Mouse (Mus musculus) retina, postnatal 1 day (tissue): ENCODE data around the gene Ssr3.
A peak's percentile ranks its signal among the peaks of the same experiment; 100 is the strongest.

Experiments
- DNase-seq: peaks from one replicate; pipeline ENCODE4 v3.0.0-alpha.2; 2012

Ssr3 gene

DNA sequence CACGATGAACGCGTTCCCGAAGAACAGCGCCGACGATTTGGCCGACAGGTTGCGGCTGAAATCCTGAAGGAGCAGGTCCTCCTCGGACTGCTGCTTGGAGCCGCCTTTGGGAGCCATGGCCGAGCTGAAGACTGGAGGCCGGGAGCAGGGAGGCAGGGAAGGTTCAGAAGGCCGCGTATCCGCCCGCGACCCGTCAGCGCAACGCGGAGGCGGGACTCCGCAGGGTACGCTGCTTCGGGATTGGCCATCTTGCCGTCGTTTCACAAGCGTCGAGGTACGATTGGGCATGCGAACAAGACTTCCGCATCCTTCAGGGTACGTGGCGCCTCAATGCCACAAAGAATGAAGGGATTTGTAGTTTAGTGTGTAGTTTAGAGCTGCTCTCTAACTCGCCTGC lies at the start of gene Ssr3:
TSS of gene Ssr3 (minus strand) at position 203 of the 397 bp plus-strand sequence.
- peak; percentile 98 for DNase-seq

GRCm38 (mm10) chr3:65441586-65442111 lies 49.2 kb upstream of the Ssr3 start:
- DNase-seq = peak; percentile 59

DNA sequence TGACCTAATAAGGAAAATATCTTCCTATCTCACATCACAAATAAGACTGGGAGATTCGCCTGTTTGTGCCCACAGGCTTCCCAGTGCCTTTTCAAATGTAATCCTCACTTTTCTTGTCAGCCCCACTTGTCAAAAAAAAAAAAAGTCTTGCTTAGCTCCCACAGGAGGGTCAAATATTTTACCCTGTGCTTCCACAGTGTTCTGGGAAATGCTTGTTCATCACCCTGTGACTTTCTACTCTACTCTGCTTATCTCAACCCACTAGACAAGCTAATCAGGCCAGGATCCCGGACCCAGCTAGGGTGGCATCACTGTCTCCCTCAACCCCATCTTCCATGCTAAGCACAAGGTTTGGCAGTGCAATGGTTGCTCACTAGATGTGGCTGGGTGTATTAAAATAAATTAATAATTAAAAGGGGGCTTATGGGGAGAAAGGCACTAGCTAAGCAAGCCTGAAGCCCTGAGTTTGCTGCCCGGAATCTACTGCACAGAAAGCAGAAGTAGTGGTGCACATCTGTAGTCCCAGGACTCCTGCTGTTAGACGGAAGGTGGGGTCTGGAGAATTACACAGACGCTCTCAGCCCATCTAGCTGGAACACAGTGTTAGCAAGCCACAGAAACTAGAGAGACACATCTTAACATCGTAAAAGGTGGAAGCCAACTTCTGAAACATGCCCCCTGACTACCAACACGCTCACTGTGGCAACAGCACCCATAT lies 46.2 kb upstream of the Ssr3 start:
- DNase-seq = no peak

GRCm38 (mm10) chr3:65435812-65436211 lies 43.4 kb upstream of the Ssr3 start:
- no peak for DNase-seq

DNA sequence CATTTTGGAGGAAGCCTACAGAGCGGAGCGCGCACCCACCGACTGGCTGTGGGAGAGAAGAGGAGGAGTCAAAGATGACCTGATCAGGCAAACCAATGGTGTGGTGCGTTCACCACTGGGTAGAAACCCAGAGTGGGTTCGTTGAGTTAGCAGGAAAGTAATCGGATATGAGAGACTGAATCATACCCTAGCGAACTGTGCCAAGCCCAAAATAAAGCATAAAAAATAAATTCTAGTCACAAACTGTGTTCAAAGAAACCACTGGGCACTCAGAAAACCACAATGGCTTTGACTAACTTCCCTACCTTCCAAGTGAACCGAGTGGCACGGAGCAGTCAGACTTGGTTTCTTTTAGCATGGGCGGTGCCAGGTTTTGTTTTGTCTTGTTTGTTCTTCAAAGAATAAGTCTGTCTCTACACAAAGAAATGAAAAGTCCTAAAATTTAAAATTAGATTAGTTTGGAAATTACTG lies 42.7 kb upstream of the Ssr3 start:
- DNase-seq = no peak

DNA sequence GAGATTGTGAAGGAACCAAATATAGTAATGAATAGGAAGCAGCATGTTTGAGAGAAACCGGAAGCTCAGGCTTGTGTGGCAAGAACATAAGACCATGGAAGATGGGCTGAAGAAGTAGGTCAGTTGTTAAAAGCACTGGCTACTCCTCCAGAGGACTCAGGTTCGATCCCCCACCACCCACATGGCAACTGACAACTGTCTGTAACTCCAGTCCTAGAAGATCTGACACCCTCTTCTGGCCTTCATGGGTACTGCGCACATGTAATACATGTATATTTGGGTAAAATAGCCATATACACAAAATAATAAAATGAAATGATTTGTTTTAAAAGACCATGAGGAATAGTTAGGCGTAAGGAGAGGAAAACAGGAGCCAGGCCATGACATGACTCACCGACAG lies 39.8 kb upstream of the Ssr3 start:
- DNase-seq = no peak

DNA sequence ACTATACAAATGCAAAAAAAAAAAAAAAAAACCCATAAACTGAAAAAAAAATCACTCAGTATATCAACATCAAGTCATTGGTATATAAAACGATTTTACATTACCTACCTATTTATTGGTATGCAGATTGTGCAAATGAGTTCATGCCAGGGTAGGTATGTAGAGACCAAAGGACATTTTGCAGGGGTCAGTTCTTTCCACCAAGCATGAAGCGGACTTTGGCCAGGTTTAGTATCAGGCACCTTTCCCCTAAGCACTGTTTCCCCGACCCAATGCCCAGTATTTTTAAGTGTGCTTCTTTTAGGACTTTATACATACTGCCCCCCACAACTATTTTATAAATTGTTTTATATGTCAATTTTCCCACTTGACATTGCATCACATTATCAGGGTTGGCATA lies 27.3 kb upstream of the Ssr3 start:
- no peak for DNase-seq

DNA sequence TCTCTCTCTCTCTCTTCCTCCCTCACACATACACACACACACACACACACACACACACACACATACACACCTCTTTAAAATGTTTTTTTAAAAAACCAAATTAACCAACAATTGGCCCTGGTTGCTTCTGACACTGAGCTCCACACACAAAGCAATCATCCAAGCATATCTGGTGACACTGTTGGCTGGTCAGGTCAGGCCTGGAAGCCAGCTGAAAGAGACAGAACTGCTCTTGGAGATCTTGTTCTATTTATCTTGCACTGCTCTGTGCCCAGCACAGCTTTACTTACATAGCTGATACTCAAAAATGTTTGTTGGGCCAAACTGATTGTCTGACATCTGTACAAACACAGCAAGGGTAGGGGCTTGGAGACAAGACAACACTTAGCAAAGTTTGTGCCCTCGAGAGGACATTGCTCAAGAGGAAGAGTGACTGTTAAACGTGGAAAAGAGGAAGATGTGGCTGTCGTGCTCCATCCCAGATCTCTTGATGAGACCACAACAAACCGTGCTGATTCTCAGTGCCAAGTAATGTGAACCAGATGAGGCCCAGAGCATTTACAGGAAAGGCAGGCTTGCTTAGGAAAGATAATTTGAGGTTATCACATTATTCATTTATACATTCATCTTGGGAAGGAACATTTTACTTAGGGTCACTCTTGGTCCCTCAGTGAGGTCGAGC lies 25.6 kb upstream of the Ssr3 start:
- no peak for DNase-seq

- DNase-seq = no peak
Observed at GRCm38 (mm10) chr3:65416571-65416970, 24.1 kb upstream of the Ssr3 start.

- DNase-seq = no peak
Observed at GRCm38 (mm10) chr3:65407891-65408290, 15.5 kb upstream of the Ssr3 start.

DNA sequence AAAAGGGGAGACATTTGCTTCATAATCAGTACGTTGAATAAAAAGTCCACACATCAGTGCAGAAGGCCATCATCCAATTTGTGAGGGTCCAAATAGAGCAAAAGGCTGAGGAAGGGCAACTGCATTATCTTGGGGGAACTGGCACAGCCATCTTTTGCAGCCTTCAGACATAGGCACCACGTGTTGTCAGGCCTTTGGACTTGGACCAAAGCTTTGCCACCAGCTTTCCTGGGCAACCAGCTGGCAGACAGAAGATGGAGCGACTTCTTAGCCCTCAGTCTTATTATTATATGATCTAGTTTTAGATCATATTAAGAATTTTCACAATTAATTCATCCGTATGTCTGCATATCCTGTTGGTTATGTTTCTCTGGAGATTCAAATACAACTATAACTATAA lies 13.4 kb upstream of the Ssr3 start:
- no peak for DNase-seq

GRCm38 (mm10) chr3:65397566-65397965 lies 5.1 kb upstream of the Ssr3 start:
- DNase-seq = no peak

DNA sequence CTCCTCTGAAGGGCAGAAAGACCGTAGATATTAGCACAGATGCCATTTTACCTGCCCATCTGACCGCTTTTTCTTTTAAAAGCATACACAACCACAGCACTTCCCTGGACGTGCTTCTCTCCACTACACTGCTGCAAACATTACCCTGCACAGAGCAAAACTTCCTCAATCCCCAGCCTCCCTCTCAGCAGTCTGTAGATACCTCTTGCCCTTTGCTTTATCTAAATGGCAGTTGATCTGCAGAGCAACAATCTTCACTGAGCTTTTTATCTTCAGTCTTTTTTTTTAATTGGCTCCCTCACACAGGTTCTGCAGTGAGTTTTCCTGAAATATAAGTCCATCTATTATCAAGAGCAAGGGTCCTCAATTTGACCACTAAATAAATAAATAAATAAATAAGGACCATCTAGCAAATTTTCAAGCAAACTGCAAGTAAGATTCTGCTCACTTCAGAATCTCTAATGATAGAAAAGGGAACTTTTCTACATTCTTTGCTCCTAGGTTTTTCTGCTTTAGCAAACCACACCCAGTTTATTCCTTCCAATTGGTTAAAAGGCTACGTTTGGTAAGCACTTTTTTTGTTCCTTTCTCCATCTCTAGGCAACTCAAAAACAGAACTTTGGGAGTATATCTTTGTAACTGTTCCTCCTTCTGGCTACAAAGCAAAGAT lies 4.5 kb upstream of the Ssr3 start:
- DNase-seq = no peak

- DNase-seq = peak; percentile 21
Observed at GRCm38 (mm10) chr3:65395111-65395510, 2.7 kb upstream of the Ssr3 start.

DNA sequence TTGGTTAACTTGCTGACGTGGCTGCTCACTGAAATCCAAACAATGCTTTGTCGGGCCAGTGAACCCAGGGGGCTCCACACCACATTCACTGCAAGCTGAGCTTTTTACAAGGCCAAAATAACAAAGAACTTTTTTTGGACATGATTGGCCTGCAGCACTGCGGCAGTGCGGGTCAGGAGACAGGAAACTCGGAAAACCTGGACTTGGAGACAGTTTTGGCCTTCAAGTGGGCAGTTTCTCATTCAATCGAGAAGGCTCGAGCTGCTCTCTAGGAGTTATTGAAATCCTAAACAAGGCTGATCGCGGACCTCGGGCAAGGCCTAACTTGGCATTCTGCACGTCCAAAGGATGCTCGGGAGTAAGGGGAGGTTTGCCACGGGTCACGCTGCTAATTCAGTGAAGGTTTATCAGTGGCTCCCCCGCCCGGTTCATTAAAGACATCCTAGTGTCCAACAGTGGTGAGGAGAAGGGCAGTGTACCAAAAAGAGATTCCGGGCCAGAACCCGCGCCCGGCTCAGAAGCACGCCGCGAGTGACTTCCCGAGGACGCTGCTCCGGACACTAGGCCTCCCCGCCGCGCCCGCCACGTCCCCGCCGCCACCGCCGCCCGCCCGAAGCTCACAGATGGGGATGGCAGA lies 521 bp downstream of the Ssr3 start:
- DNase-seq = no peak

DNA sequence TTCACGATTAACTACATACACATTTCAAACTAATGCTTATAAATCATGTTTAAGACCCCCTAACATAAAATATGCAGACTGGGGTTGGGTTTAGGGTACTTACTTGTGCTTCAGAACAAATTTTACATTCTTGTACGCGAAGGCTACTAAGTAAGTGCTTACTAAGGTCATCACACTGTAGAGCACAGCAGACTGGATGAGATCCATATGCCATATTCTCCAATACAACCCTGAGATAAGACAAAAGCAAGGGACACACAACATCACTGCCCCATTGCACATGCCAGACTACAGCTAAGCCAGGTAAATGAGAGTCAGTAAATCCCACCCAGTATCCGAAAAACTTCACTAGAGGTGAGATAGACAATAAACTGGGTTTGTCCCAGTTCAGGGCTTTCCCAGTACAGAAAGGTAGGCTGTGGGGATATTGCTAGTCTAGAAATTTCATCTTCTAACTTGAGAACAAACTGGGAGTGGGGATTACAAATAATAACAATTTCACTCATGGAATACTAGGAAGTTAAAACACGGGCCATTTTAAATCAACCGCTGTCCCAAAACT lies 1.1 kb downstream of the Ssr3 start:
- DNase-seq = no peak

- DNase-seq = no peak
Observed at GRCm38 (mm10) chr3:65385771-65386170, 6.7 kb downstream of the Ssr3 start.

- no peak for DNase-seq
Observed at GRCm38 (mm10) chr3:65384431-65384830, 8.0 kb downstream of the Ssr3 start.

GRCm38 (mm10) chr3:65381094-65381493 lies 11.3 kb downstream of the Ssr3 start:
- no peak for DNase-seq

DNA sequence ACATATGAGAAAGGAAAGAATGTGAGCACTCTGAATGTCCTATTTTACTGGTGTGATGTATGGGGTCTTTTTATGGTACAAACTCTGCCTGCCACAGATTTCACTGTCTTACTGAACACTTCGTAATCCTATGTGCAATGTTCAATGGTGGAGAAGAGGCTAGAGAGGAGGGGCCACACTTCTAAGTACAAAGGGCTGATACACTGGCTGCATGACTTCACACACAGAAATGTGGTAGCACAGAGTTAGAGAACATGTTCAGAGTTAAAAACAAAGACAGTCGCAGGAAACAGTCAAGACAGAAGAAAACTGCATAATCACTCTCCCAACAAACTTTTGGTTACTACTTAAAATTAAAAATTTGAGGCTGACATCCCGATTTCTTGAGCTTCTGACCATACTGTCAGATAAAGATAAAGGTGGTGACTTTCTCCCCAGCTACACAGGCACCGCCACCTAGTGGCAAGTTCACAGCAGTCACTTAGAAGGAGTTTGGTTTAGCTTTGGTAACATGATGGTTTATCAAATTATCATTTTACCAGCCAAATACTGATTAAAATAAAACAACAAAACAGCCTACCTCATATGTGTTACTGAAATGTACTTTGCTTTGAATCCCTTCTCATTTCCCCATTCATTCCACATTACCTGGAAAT lies 12.4 kb downstream of the Ssr3 start:
- peak; percentile 47 for DNase-seq

DNA sequence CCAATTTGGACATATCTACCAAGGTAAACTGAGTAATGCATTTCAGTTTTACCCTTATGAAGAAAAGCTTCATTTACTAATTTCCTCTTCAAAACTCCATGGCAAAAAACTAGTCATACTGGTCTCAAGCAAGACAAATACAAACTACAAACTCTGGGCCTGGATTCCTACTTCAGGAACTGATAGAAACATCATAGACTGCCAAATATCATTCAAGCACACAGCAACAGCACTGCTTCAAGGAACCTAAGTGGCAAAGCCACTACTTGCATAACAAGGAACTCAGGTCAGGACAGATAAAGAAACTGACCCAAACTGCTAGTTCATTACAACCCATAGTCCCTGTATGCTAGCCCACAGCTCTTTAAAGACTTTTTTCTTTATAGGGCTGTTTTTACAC lies 13.7 kb downstream of the Ssr3 start:
- DNase-seq = no peak

- no peak for DNase-seq
Observed at GRCm38 (mm10) chr3:65374729-65375128, 17.7 kb downstream of the Ssr3 start.
